Mouse (Mus musculus): ENCODE measurements around the gene Tex37.

GRCm38 (mm10) chr6:70909572-70909971 is 9.2 kb downstream of the Tex37 start:
- TF ChIP-seq E2F4 (IDR thresholded peaks at IDR 0.05; ENCODE audit: insufficient read depth): no peak
- no peak for TF ChIP-seq POLR2A (IDR thresholded peaks at IDR 0.05; ENCODE audit: insufficient read length, low read depth)
- no peak for TF ChIP-seq MYOD1 (IDR thresholded peaks at IDR 0.05; ENCODE audit: control insufficient read depth in 1 of 3, insufficient read length in 2 of 3, low read depth in 2 of 3)
- TF ChIP-seq REST (IDR thresholded peaks at IDR 0.05; ENCODE audit: insufficient read depth, insufficient read length): no peak
- no peak for TF ChIP-seq USF1 (IDR thresholded peaks at IDR 0.05; ENCODE audit: low read depth)
- no peak for TF ChIP-seq MAX (IDR thresholded peaks at IDR 0.05; ENCODE audit: low read depth)
- TF ChIP-seq TCF12 (IDR thresholded peaks at IDR 0.05; ENCODE audit: insufficient read depth, poor library complexity, severe bottlenecking): no peak
- no peak for TF ChIP-seq CEBPB (IDR thresholded peaks at IDR 0.05; ENCODE audit: insufficient read depth, poor library complexity, severe bottlenecking)
- no peak for TF ChIP-seq MYOG (IDR thresholded peaks at IDR 0.05; ENCODE audit: control insufficient read depth in 1 of 3, insufficient read depth in 1 of 3, insufficient read length in 2 of 3, low read depth in 2 of 3)
- no peak for TF ChIP-seq POLR2AphosphoS2 (IDR thresholded peaks at IDR 0.05; ENCODE audit: insufficient read length, low read depth)
